Mouse (Mus musculus): Measurements from ENCODE around the gene Adgrv1.

GRCm38 (mm10) chr13:81278669-81279350, 354.1 kb downstream of the Adgrv1 start:
- TF ChIP-seq POLR2A (IDR thresholded peaks at IDR 0.05; ENCODE audit: low read depth, low read length) (no peak), CTCF (conservative IDR thresholded peaks at IDR 0.05; ENCODE audit: insufficient read depth, insufficient read length, low read depth, low read length) (no peak)

Data from kidney, adult 2 months (tissue).